Mouse (Mus musculus): ENCODE measurements around the gene Podn. TPM values are rescaled to one million over a fixed set of nuclear protein-coding genes. Genes with fewer than 3 reads are reported as not detected.
"Not testable (repeated sequence)": the region's sequence is repeated elsewhere in the genome, so short reads cannot be mapped to it uniquely, and the experiment has no call there.

Podn gene
- total RNA-seq, 2 experiments from 2014 or later, result 8.8 to 11.5 TPM

DNA sequence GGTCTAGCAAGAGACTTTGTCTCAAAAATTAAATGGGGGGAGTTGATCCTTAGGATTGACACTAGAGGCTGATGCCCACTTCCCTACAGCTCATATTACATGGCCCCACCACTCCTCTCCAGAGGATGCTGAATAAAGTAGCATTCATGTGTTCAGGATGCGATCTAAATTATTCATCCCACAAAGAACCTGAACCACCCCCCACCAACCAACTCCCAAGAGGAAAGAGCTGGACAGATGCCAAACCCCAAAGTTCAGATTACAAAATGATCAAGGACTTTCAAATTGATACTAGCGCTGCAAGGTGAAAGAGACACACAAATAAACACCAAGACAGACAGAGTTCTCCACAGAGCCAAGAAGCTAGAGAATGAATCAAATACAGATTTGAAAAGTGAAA lies 16.5 kb downstream of the Podn start:
- no peak for DNase-seq (ENCODE audit: low spot score in 2 of 2)

DNA sequence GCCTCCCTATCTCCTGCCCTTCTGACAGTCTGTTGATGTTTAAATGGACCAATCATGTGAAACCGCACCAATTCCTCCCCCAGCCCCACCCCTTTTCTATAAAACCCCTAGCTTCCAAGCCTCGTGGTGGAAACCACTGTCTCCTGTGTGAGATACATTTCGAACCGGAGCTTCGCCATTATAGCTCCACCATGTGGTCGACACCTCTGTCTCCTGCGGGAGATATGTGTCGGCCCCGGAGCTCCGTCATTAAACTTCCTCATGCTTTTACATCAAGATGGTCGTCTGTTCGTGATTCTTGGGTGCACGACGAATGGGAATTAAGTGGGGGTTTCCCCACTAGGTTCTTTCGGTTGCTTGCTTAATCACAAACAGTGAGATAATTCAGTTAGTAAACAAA lies 17.1 kb downstream of the Podn start:
- DNase-seq (ENCODE audit: low spot score in 2 of 2), result not testable (repeated sequence)

DNA sequence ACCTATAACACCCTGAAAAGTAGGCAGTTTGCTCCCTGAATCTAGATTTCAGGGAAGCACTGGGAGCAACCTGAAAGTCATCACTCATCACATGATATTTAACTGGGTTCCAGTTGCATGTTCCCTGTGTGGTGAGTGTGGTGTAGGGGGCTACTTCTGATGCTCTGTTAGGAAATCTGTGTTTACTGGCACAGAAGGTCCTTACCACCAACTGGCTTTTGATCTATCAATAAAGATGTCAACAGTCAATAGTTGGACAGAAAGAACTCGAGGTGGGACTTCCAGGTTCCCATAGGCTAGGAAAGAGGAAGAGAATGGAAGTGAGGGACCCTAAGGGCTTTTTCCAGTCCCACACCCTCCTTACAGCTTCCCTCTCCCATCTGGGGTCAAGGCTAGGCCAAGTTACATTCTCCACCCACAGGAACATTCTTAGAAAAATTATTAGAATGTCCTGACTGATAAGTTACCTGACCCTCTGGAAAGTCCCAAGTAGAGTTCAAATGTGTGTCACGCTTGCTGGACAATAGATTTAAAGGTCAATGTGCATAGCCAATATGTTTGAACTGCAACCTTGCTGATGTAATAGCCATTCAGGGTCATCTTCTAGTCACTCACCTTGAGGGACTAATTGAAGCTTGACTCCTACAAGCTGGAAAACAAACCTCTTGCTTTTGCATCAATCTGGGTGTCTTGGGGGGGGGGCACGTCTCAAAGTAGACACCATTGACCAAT lies 18.9 kb downstream of the Podn start:
- no peak for DNase-seq (ENCODE audit: low spot score in 2 of 2)

DNA sequence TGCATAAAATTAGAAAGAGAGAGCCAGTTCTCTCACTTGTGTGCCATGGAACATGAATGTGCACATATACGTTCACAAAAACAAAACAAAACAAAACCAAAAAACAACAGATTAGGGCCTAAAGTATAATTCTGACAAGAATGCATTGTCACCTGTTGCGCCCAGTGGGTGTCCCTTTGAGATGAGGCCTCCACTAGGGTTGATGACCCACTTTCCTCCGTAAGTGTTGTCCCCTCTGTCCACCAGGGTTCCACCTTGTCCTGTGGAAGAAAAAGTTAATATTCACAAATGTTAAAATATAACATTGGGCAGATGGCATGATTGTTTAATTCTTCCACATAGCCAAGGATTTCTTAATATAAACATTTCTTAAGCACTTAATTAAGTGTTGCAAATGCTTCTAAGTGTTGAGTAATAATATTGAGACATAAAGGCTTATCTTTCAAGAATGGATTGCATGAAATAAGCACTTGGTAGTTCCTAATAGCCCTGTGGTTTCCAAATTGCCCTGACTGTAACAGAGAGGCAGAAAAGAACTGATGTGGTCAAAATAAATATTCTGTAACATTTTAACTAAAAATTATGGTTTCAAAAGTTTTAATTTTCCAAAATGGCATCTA lies 21.9 kb downstream of the Podn start:
- DNase-seq (ENCODE audit: low spot score in 2 of 2), result no peak

DNA sequence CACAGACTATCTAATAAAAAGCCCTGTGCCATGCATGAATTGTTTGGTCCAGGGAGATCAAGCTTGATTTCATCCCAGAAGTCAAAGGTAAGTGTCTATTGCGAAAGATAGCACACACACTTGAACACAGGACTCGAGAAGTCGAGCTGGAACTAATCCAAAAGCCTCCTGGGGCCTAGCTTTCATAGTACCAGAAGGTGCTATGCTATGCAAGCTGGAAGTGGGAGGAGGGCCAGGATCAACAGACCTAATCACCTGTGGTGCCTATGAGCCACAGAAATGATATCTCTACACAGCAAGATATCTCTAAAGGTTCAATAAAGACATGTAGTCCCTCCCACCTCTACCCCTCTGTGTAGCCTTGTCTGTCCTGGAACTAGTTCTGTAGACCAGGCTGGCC lies 24.2 kb downstream of the Podn start:
- DNase-seq (ENCODE audit: low spot score in 2 of 2), result no peak

DNA sequence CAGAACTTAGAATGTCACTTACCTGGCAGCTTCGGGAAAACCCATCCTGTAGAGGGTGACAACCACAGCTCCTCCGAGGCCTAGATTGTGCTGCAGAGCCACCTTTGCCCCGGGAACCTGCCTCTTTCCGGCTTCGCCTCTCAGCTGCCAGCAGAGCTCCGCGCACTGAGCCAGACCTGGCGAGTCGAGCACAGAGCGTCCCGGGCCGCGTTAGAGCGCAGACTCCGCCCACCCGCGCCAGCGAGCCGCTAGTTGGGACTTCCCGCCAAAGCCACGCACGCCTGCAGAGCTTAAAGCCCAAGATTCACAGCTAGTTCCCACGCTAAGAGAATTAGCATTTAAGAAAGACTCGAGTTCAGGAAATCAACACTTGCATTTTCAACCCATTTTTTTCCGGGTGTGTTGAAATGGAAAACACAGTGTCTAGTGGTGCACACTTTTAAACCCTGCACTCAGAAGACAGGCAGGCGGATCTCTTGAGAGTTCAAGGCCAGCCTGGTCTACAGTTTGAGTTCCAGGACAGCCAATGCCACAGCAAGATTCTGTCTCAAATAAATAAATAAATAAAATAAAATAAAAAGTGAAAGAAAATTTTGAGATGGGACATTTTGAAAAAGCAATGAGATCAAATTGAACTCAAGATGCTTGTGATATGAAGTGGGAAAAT lies 24.9 kb downstream of the Podn start:
- peak; percentile 87 to 93 for DNase-seq (ENCODE audit: low spot score in 2 of 2)

DNA sequence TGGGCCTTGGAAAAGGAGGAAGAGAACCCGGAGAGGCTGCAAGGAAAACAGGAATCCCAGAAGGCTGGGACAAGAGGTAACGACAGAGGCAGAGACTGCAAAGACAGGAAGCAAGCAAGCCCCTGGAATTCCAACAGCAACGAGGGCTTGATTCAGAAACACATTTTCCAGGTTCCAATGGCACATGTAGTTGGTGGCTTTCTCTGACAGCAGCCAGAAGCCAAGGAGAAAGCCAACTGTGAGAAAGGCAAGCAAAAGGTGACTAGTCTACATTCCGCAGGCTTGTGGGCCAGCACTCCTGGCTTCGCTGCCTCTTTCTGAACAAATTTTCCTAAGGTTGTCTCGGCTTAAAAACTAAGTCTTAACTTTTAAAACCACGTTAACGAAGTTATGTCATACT lies 25.5 kb downstream of the Podn start:
- no peak for DNase-seq (ENCODE audit: low spot score in 2 of 2)

DNA sequence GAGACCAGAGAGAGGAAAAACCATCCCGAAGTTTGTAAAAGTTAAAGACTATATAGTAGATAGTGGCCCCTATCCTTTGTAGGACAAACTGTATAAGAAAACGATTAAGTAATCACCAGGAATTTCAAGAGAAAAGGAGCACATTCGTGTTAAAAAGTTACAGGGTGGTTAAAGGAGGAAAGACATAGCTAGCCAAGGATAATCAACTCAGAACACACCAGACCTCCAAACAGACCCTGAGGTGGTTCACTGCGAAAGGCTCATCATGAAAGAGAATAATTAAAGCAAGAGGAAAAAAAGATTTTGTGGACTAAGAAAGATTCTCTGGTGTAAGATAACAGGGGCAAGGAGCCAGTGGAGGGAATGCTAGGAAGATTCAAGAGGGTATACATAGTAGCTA lies 26.0 kb downstream of the Podn start:
- no peak for DNase-seq (ENCODE audit: low spot score in 2 of 2)

DNA sequence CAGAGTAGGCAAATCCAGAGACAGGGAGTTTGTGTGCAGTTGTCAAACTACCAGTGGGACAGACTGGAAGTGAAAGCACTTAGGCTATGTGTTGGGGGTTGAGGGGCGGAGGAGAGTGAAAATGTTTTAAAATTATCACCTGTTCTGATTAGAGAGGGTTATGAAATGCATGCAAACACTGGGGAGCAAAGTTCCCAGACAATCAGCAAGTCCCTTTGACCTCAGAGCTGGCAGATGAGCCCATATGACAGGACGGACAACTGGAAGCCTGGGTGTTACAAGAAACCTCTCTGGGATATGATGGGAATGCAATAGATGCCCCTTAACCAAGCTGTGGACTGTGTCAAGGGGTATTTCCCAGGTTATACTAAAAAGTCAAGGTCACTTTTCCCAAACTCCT lies 28.2 kb downstream of the Podn start:
- no peak for DNase-seq (ENCODE audit: low spot score in 2 of 2)

DNA sequence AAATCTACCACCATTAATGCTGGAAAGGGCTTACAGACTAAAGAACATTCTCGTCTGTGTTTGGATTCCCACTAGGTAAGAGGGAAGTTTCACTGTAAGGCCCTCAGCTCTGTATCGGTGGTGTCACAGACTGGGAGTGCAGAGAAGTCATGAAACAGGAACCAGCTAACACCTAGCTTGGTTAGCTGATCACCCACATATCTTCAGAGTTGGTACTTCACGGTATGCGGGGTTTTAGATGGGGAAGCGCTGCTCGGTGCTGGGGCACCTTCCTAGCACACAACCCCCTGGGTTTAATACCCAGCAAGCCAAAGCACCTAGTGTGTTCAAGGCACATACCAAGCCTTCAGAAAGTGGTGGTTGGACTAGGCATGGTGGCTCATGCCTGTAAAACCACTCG lies 29.0 kb downstream of the Podn start:
- DNase-seq (ENCODE audit: low spot score in 2 of 2), result no peak

DNA sequence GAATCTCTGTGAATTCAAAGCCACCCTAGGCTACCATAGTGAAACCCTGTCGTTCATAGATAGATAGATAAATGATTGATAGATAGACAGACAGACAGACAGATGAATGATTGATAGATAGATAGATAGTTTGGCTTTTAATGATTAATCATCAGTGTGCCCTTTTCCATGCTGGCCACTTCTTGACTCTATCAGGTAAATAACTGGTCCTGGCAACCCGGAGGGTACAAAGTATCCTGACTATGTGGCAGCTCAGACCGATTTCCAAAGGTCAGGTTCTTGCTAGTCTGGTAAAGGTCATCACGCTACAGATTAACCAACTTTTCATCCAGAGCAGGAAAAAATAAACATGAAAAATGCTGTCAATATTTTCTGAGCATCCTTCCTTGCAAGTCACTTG lies 29.7 kb downstream of the Podn start:
- DNase-seq (ENCODE audit: low spot score in 2 of 2), result no peak

DNA sequence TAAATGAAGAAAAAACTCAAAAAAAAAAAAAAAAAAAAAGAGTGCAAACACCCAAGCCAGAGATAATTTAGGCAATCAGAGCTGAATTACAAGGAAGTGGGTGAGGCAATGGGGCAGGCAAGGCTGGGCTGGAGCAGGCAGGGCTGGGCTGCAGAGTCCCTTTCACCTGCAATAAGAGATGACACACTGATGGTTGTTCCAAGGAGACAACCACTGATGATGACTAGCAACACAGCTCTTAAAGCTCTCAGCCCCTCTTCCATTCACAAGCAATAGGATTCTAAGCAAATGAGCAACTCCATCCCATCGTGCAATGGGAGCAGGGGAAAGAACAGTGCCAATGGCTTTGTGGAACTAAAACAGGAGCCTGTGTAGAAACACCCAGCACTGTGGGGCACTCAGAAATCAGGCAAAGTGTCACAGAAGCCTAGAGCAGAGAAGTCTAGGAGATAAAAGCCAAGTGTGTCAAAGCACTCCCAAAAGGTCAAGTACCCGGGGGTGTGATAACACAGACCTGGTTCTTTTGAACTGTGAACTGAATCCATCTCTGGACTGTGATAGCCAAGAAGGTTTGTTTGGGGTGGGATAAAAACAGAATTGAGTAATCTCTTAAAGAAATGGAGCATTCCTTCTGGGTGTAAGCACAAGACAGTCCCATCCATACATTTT lies 30.9 kb downstream of the Podn start:
- DNase-seq (ENCODE audit: low spot score in 2 of 2), result no peak

DNA sequence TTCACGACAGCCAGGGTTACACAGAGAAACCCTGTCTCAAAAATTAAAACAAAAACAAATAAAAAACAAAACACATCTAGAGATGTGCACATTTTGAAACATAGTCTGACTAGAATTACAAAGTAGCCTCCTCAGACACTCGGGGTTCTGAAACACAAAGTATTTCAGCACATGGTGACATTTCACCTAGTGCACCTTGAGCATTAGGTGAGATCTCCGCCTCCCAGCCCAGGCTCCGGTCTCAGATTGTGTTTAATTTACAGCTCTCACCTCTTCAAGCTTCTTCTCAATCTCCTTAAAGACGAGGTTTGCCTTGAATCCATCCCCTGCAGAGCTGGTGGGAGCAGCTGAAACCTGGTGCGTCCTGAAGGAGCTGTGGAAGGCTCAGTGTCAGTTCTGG lies 32.6 kb downstream of the Podn start:
- DNase-seq (ENCODE audit: low spot score in 2 of 2), result no peak

DNA sequence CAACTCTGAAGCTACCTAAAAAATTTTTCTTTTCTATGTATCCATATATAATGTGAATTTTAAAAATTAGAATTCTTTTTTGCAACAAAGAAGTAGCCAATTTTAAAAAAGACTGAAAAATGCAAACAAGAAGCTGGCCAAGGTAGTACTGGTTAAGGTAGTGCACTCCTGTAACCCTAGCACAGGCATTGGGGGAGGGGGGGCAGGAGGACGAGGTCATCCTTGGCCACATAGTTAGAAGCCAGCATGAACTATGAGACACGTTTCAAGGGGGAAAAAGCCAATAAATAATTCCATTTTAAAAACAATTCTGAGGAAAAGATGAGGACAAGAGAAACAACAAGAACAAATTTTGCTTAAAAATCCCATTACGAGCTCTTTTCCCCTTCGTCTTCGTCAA lies 33.7 kb downstream of the Podn start:
- no peak for DNase-seq (ENCODE audit: low spot score in 2 of 2)

DNA sequence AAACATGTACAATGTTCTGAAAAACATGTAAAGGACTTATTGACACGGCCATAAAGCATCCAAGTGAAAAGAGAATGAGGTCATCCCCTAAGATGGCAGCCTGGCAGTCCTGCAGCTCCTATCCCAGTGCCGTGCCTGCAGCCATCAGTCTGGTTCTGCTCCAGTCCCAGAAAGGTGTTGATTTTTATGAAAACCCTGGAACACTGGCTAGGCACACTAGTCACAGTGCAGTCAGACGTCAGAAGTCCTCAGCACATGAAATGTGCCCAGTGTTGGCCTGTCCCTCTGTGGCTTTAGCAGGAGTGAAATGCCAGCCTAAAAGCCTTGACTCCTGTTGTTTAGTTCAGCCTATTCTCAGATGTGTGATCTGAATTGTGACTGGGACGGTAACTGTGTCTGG lies 35.5 kb downstream of the Podn start:
- DNase-seq (ENCODE audit: low spot score in 2 of 2), result no peak

DNA sequence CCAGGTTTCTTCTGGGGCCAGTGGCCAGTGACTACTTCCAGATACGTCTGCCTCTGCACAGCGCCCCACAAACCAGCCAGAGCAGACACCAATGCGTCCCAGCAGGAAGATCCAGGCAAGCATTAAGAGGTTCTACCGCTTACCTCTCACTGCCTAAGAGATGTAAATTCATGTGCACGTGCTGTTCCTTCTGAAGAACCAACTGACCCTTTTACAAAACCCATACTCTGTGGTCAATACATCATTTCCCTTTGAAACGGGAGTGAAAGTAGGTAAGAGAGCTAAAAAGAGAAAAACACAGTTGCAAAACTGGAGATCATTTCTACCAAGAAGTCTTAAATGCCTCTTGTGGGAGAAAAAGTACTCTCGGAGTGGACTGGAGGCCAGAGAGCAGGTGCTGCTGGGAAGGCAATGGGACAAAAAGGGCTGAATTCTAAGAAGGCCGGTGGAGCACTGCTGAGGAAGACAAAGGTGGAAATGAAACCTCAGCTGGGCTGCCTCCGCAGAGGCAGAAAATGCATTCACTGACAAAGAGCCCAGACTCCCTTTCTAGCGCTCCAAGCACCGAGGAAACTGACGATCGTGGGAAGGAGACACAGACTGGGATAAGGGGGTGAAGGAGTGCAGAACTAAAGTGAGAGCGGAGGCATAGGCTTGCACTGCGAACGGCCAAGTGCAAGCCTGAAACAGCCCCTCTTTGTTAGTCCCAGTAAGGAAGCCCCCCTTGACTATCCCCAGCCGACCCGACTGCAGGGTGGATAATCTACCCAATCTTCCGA lies 36.5 kb downstream of the Podn start:
- no peak for DNase-seq (ENCODE audit: low spot score in 2 of 2)

DNA sequence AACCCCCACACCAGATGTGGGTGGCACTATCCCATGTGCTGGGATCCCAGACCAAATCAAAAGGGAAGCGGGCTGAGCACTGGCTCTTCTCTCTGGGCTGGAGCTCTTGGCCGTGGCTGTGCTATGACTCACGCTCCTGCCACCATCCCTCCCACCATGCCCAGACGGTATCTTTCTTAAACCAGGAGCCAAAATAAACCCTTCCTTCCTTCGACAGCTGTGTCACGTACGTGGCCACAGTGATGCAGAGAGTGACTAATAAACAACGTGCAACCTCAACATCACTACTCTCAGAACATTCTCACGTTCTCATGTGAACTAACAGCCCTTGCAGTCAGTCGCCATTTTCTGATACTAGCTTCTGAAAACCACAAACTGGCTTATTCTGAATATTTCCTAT lies 38.1 kb downstream of the Podn start:
- no peak for DNase-seq (ENCODE audit: low spot score in 2 of 2)

DNA sequence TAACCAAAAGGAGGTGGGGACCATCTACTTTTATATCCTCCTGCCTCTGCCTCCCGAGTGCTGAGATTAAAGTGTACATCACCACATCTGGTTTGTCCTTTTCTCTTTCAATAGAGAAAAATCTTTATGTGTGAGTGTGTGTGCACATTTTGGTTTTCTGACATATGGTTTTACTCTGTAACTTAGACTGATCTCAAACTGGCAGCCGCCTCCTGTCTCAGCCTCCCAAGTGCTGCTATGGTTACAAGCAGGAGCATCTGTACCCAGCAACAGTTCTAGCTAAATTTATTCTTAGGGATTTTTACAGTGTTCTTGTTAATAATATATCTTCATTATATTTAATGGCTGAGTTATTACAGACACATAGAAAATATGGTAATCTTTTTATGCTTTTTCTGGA lies 39.0 kb downstream of the Podn start:
- no peak for DNase-seq (ENCODE audit: low spot score in 2 of 2)

DNA sequence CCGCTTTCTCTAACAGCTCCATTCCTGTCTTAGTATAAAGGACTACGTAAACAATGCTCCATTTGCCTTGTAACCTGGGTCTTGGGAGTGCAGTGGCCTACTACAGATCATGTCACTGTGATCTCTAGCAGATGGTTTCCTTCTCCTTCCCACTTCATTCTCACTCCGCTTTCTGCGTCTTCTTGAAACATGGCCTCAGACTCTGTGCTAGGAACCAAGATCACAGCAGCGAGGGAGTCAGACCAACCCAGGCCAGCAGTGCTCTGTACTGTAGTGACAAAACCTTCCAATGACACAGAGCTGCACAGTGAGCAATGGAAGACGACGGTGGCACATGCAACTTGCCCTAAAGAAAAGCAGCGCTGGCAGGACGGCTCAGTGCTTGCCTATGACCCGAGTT lies 40.4 kb downstream of the Podn start:
- no peak for DNase-seq (ENCODE audit: low spot score in 2 of 2)

DNA sequence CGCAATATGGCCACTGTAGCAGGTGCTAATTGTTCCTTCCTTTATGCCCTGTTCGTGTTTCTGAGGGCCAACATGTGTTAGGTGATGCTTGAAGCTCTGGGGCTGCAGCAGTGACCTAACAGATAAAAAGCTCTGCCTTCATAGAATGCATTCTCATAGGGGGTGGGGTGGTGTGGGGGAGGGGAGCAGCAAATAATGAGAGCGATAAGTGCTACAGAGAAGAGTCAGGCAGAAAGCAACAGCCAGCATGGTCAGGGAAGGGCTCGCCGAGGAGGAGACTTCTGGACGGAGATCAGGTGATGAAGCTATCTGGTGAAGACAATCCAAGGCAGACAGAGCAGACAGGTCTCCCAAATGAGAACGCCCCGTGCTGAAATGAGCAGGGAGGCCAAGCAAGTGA lies 43.6 kb downstream of the Podn start:
- no peak for DNase-seq (ENCODE audit: low spot score in 2 of 2)

DNA sequence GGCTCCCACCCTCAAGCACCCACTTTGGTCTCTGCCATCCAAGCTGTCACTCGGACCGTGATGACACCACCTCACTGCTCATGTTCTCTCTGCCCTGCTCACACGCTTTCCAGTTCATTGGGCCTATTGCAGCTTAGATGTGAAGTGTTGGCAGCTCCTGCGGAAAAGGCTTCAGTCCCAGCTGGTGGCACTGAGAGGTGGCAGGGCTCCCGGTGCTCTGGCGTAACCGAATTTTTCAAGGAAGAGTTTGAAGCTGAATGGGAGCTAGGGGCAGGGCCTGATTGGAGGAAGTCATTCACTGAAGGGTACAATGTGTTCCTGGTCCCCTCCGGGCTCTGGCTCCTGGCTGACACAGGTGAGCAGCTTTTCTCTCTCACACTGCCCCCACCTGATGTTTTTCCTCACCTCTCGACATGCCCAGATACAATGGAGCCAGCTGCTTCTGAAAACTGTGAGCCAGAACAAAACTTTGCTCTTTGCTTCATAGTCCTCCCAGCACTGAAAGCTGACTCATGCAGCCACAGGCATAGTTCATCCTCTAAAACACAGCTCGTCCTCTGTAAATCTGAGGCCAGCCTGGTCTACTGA lies 44.5 kb downstream of the Podn start:
- DNase-seq (ENCODE audit: low spot score in 2 of 2), result peak in 1 of 2 experiments; percentile 69

Data from layer of hippocampus, postnatal 14 days (tissue).